Mouse (Mus musculus): Measurements from ENCODE around the gene Ankrd52.
A peak's percentile ranks its signal among the peaks of the same experiment; 100 is the strongest.

Ankrd52 gene

GRCm38 (mm10) chr10:128441324-128442119, 64.6 kb downstream of the Ankrd52 start:
- DNase-seq = no peak

GRCm38 (mm10) chr10:128442718-128443117, 65.8 kb downstream of the Ankrd52 start:
- no peak for DNase-seq

- no peak for DNase-seq
These were observed 67.4 kb downstream of the Ankrd52 start for GRCm38 (mm10) chr10:128444354-128444753.

- DNase-seq = no peak
These were observed 68.5 kb downstream of the Ankrd52 start for GRCm38 (mm10) chr10:128445407-128445806.

- no peak for DNase-seq
These were observed 74.1 kb downstream of the Ankrd52 start for GRCm38 (mm10) chr10:128451014-128451413.

GRCm38 (mm10) chr10:128454471-128454870, 77.6 kb downstream of the Ankrd52 start:
- no peak for DNase-seq

GRCm38 (mm10) chr10:128455280-128455679, 78.4 kb downstream of the Ankrd52 start:
- peak; percentile 87 to 91 for DNase-seq

- no peak for DNase-seq
These were observed 80.8 kb downstream of the Ankrd52 start for GRCm38 (mm10) chr10:128457676-128458075.

Measured in cerebellum, postnatal 14 days (tissue).